Mouse (Mus musculus) heart, postnatal 4 days (tissue): ENCODE measurements around the gene F13a1. TPM values are rescaled to one million over a fixed set of nuclear protein-coding genes. Genes with fewer than 3 reads are reported as not detected.

Experiments used
- DNase-seq: peaks from one replicate; pipeline ENCODE4 v3.0.0; 2021
- total RNA-seq, 2 experiments: library from RNA; stranded (reverse); gene quantifications; 2 replicates each; pipeline ENCODE4 v1.2.3; 2021

The F13a1 gene
- total RNA-seq, 2 experiments from 2014 or later, result 4.9 to 6.3 TPM

DNA sequence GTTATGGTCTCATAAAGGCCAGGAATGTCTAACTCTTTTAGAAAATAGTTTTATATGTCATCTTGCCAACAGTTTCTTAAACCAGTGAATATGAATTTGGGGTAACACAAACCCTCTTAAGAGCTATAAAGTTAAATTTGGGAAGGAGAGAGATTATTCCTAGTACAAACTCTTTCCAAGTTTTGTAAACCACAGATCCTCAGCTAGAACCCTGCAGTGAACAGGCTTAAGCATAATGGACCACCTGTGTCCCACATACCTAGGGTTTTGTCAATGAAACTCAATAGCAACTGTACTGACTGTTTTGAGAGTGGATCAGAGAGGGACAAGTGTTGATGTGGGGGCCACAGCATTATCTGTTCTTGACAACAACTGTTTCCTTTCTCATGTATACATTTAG lies 96.4 kb downstream of the F13a1 start:
- no peak for DNase-seq

DNA sequence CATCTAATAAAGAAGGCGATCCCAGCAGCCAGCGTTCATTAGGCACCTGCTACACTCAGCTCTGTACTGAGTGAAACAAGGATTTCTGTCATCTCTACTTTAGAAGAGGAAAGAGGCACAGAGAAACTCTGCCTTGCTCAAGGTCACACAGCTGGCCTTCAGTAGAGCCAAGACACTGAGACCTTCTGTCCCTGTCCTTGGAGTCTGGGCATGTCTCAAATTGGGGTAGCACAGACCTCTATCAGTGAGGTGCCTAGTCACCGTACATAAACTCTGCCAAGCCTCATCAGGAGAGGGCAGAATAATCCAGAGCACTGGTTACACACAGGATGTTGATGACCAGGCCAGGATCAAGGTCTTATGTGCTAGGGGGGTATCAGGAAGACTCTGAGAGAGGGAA lies 108.2 kb downstream of the F13a1 start:
- DNase-seq, result no peak

DNA sequence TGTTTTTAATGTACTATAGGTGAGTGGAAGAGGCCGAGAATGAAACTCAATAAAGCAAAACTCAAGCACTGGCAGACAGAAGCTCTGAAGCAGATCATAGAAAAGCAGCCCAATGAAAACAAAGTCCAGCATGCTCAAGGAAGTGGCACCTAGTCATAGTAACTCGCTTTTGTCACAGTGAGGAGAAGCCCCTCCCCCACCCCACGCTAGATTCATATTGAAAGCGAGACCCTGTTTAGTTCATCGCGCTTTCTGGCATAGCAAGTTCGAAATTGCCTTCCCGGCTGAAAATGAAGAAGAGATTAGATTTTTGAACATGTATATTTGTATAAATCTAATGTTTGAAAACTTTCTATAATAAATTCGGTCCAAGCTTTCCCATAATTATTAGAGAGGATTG lies 118.0 kb downstream of the F13a1 start:
- no peak for DNase-seq

DNA sequence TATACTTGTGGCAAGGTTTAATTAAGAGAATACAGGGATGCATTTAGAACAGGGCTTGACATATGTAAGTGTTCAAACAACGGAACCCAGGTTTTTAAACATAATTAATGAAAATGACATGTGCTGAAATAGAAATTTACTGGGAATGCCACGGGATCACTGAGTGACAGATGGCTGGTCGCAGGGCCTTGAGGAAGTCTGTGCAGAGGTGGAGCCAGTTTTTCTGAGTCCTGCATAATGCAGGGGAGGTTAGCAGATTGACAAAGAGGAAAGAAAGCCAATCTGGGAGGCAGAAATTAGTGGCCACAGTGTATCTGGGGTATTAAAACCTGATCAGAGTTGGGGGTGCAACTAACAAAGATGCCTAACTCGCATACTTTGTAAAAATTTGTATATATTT lies 130.3 kb downstream of the F13a1 start:
- DNase-seq, result no peak

DNA sequence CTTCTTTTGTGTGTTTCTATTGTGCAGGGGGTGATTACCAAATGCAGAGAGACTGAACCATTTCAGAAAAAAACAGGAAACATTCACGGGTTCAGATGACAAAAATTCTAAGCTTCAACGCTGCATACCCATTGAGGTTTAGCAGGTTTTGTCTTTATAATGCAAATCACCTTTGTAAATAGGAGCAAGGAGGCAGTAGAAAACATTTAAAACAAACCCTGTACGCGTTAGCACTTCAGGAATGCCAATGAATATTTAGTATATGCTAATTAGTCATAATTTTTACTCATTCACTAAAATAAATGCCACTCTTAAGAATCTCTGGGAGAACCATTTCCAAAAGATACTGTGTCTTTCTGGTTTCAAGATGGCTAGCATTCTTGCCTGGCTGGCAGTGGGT lies 146.2 kb downstream of the F13a1 start:
- DNase-seq, result no peak

DNA sequence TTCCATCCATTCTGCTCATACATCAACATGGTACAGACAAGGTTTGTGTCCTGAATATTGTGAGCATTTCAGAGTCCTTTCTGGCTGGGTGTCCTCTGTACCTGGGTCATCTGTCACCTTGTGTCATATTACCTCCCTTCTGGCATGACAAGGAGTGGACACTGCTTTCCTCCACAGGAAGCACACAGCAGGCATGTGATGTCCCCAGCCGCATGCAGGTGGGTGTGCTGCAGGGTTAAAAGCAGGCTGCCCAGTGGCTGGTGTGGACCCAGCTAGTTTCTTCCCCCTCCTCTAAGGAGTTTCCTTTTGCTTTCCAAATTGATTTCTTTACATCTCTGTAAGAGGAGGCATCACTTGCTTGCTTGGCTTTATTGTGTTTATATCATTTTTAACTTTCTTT lies 146.6 kb downstream of the F13a1 start:
- no peak for DNase-seq

DNA sequence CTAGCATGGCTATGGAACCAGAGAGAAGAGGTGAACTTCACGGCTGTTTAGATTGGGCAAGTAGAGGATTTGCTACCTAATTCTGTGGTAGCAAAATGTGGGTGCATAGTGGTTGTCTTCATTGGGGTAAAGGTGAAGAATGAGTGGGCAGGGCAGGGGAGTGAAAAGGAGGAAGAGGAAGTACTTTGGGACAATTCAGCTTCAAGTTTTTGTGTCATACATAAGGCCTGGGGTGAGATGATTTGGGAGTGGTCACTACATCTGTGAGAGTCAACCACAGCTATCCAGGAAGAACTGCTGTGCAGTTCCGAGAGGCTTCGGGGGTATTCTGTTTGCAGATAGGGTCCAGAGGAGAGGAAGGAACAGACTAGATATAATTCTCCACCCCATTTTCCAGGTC lies 148.4 kb downstream of the F13a1 start:
- no peak for DNase-seq

DNA sequence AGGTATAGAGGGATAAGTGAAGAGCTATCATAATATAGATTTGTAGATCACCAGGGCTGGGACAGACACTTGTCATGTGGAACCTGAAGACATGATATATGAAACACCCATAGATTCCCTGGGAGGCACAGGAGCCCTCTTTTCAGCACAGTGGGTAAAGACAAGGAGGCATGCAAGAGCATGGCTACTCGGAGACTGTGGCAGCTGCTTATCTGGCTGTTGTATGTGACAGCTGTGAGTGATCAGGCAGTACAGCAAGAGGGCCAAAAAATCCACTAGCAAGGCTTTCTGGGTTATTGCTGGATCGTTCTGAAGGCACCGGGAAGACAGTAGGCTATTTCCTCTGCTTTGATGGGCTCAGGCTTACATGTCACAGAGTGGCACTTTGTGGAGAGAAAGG lies 149.0 kb downstream of the F13a1 start:
- no peak for DNase-seq

DNA sequence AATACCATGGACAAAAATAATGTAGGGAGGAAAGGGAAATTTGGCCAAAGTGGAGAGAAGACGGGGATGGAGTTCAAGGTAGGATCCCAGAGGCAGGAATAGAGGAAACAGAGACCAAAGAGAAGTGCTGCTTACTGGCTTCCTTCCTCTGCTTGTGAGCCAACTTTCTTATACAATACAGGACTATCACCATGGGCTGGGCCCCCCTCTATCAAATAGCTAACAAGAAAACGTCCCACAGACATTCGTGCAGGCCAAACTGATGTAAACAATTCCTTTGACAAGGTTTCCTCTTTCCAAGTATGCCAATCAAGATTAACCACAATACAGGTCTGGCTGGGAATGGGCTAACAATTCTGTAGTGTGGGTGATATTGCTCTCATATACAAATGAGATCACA lies 154.0 kb downstream of the F13a1 start:
- no peak for DNase-seq

DNA sequence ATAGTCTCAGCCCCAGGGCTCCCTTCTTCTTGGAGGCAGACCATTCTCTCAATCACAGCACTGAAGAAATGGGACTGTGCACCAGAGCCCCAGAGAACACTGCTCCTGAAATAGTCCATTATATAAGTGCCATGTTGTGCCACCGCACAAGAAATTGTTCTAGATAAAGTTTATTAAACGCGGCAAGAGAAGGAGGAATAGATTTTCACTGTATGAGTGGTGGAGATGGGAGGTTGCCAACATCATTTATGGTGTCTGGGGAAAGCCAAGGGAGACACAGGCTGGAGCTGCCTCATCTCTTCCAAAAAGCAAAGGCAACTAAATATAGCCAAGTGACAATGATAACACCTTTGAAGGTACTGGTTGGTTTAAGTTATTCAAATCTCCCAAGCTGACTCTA lies 156.3 kb downstream of the F13a1 start:
- no peak for DNase-seq

DNA sequence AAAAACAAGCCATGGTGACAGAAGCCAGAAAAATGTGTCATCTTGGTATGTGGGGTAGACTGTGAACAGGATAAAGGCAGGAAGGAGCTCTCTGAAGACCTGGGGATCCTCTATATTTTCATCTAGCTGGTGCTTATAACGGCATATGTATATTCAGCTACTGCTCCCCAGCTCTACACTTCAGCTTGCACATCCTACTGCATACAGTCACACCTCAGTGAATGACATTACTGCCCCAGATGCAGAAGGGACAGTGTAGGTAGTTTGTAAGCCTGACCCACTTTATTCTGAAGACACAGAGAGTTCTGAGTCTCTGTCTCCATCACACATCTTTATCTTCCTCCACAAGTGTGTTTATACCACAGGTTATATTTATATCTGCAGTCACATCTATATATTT lies 157.8 kb downstream of the F13a1 start:
- DNase-seq, result no peak

DNA sequence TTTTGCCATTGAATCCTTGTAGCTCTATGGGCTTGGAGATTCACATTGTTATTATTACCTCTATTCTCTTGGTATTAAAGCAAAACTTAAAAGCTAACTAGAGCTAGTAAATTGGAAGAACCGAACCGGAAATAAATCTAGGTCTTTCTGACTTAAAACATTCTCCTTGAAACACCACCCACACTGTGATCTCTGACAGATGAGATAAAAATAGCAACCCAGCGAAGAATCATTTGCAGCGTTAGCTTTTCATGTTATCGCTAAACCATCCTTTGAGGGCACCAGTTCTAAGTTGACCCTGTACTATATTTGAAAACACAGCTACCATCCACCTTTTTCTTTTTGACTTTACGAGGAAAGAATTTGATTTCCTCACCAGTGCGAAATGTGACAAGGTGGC lies 164.1 kb downstream of the F13a1 start:
- DNase-seq, result no peak

DNA sequence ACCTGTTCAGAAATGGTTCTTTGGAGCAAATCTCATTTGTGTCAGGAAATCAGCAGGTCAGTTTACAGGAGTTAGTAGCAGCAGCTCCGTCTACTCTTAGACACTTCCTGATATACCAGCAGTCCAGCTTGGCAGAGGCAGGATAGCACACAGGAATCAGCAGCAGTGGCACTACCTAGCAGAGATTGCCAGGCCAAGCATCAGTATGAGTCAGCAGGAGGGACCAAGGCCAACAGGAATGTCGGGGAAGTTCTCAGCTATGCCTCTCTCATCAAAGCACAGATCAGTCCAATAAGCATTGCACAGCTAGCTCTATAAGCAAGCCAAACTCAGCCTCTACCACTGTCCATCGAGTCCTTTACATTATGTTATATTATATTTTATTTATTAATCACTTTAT lies 210.9 kb downstream of the F13a1 start:
- no peak for DNase-seq
